Mouse (Mus musculus): ENCODE results near the gene Mief2. TPM values are rescaled to one million over a fixed set of nuclear protein-coding genes. Genes with fewer than 3 reads are reported as not detected.

Gene Mief2
- total and polyA plus RNA-seq, 3 experiments, result 13.4 to 14.6 TPM; not detected in 1

- TF ChIP-seq NELFE (IDR thresholded peaks at IDR 0.05; ENCODE audit: low read depth, low read length) (no peak), RAD21 (IDR thresholded peaks at IDR 0.05; ENCODE audit: low read depth, low read length) (peak; percentile 28), POLR2AphosphoS2 (IDR thresholded peaks at IDR 0.05; ENCODE audit: low read length) (no peak), ZNF384 (IDR thresholded peaks at IDR 0.05; ENCODE audit: low read depth, low read length) (no peak), SMC3 (IDR thresholded peaks at IDR 0.05; ENCODE audit: low read depth, low read length) (peak; percentile 51), CTCF (IDR thresholded peaks at IDR 0.05 in 2 of 3, conservative IDR thresholded peaks at IDR 0.05 in 1 of 3; ENCODE audit: control insufficient read depth in 1 of 3, insufficient read depth in 1 of 3, low read depth in 2 of 3, low read length in 3 of 3, poor library complexity in 1 of 3, severe bottlenecking in 1 of 3) (peak; percentile 74 to 89 (median 87)), CHD2 (IDR thresholded peaks at IDR 0.05; ENCODE audit: low read length) (peak; percentile 50; the same call in 1 of the 2 replicates), MYC (IDR thresholded peaks at IDR 0.05; ENCODE audit: low read depth, low read length) (no peak), TBP (IDR thresholded peaks at IDR 0.05; ENCODE audit: low read depth, low read length) (no peak), ETS1 (IDR thresholded peaks at IDR 0.05; ENCODE audit: low read depth, low read length) (no peak), TAL1 (IDR thresholded peaks at IDR 0.05; ENCODE audit: low read length) (no peak), E2F4 (IDR thresholded peaks at IDR 0.05; ENCODE audit: borderline replicate concordance, low read depth, low read length) (no peak), HCFC1 (IDR thresholded peaks at IDR 0.05; ENCODE audit: low read depth, low read length) (peak; percentile 44; the same call in 1 of the 2 replicates), ZMIZ1 (IDR thresholded peaks at IDR 0.05; ENCODE audit: low read depth, low read length) (no peak), RCOR1 (IDR thresholded peaks at IDR 0.05; ENCODE audit: low read depth, low read length) (no peak), MXI1 (IDR thresholded peaks at IDR 0.05; ENCODE audit: low read depth, low read length) (0 out of 2 replicates have a peak, but pooled peaks have one; percentile 29), MAX (IDR thresholded peaks at IDR 0.05; ENCODE audit: low read length) (0 out of 2 replicates have a peak, but pooled peaks have one; percentile 13), ELF1 (IDR thresholded peaks at IDR 0.05; ENCODE audit: low read depth, low read length) (peak; percentile 7; the same call in 1 of the 2 replicates), MYB (IDR thresholded peaks at IDR 0.05; ENCODE audit: low read depth, low read length) (no peak)
Observed at GRCm38 (mm10) chr11:60703131-60703530, 25.1 kb upstream of the Mief2 start (continued).

DNA sequence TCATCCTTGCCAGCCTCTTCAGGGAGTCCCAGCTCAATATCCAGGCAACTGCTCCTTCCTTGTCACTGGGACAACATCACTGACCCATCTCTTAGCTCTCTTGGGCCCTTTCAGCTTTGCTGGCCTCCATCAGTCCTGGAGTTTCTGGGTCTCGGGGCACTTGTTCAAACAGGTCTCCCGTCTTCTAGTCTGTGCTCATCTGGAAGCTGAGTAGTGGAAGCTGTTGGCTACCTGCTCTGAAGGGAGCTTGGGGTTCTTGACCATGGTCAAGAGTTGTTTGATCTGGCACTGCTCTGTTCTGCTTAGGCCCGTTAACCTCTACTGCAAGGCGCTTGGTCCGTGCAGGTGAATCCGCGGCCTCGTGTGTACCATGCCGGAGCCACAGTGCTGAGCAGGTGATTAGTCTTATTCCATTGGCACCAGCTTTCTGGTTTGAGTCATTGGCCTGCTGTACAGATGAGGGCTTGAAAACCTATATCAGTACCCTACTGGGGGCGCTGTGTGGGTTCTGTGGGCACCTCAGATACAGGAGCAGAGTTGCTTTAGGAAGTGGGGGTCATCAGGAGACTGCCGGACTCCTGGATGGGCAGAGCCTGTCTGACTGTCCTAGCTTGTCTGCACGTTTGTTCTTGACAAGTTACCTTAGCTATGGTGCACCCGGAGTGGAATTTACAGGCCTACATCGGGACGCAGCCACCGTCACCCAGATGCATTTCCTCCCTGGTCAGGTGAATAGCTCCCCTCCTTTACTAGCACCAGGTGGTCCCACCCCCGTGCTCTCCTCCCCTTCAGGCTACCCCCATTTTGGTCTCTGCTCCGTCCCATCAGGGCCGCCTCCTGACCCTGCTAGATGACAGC, 23.9 kb upstream of the Mief2 start:
- peaks cover 0 to 7% of the 10 kb centered on the region in 2 experiments; a peak in 3 of 4 replicates for H3K36me3 ChIP-seq (ENCODE audit: control insufficient read depth in 1 of 2, insufficient read depth in 2 of 2, low read length in 2 of 2)
- H3K27ac ChIP-seq (ENCODE audit: control insufficient read depth, low read depth, low read length), result no peak overlapping the region
- no peak overlapping the region for H3K4me3 ChIP-seq (ENCODE audit: control insufficient read depth in 1 of 2, insufficient read depth in 1 of 2, low read depth in 2 of 2, low read length in 2 of 2)
- H3K79me2 ChIP-seq (ENCODE audit: control insufficient read depth, insufficient read depth, low read length, poor library complexity), result peaks cover 4% of the 10 kb centered on the region; the same call in 1 of the 2 replicates
- H3K27me3 ChIP-seq (ENCODE audit: control insufficient read depth in 1 of 2, insufficient read depth in 2 of 2, low read length in 2 of 2), result no peaks in the 10 kb centered on the region
- peaks cover 5 to 11% of the 10 kb centered on the region in 2 experiments; a peak in 3 of 4 replicates for H3K4me1 ChIP-seq (ENCODE audit: control insufficient read depth in 1 of 2, insufficient read depth in 2 of 2, low read length in 2 of 2)
- TF ChIP-seq USF2 (IDR thresholded peaks at IDR 0.05; ENCODE audit: borderline replicate concordance in 1 of 2, insufficient read depth in 1 of 2, low read depth in 1 of 2, low read length in 2 of 2), result no peak
- TF ChIP-seq MAX (IDR thresholded peaks at IDR 0.05; ENCODE audit: low read length), result no peak
- no peak for TF ChIP-seq MYB (IDR thresholded peaks at IDR 0.05; ENCODE audit: low read depth, low read length)
- no peak for TF ChIP-seq MYC (IDR thresholded peaks at IDR 0.05; ENCODE audit: low read depth, low read length)
- no peak for TF ChIP-seq UBTF (IDR thresholded peaks at IDR 0.05; ENCODE audit: borderline replicate concordance, insufficient read depth, low read depth, low read length)
- no peak for DNase-seq (ENCODE audit: low read depth, low spot score)
- H3K9me3 ChIP-seq (replicated peaks; ENCODE audit: insufficient read depth, low read length), result no peaks in the 10 kb centered on the region
- H3K9ac ChIP-seq (ENCODE audit: control insufficient read depth, low read depth, low read length, poor library complexity, severe bottlenecking), result no peak overlapping the region

Data from MEL (cell line).